Mouse (Mus musculus) hindbrain, embryonic 14.5 days (tissue): Measurements from ENCODE around the gene Eif3i. TPM values are rescaled to one million over a fixed set of nuclear protein-coding genes. Genes with fewer than 3 reads are reported as not detected.

Experiments used
- ATAC-seq: fragments of 200-750 bp; cut with Nextera tagmentation; 2 replicates; pipeline ENCODE4 v1.8.0; 2017; ENCODE audit warnings: moderate number of reproducible peaks, mild to moderate bottlenecking, moderate TSS enrichment, moderate library complexity; ENCODE audit not compliant: low FRiP score
- DNase-seq: peaks from one replicate; pipeline ENCODE4 v3.0.0-alpha.2; 2015; ENCODE audit warnings: low spot score
- H3K27ac ChIP-seq: fragments of 300-500 bp; sonication (generic); 2 replicates; pipeline ENCODE4 v1.5.1; 2014; ENCODE audit warnings: mild to moderate bottlenecking, moderate library complexity
- H3K27me3 ChIP-seq: fragments of 300-500 bp; sonication (generic); 2 replicates; pipeline ENCODE4 v1.6.1; 2014; ENCODE audit warnings: mild to moderate bottlenecking, low read length, mixed read lengths; ENCODE audit not compliant: control insufficient read depth, insufficient read depth
- H3K36me3 ChIP-seq: fragments of 300-500 bp; sonication (generic); replicated peaks from 2 replicates; pipeline ENCODE4 v1.6.1; 2014; ENCODE audit not compliant: control insufficient read depth, insufficient read depth
- H3K4me1 ChIP-seq: fragments of 300-500 bp; sonication (generic); replicated peaks from 2 replicates; pipeline ENCODE4 v1.6.1; 2014; ENCODE audit warnings: antibody characterized with exemption, low read length, mixed read lengths; ENCODE audit not compliant: control insufficient read depth, insufficient read depth
- H3K4me2 ChIP-seq: fragments of 300-500 bp; sonication (generic); replicated peaks from 2 replicates; pipeline ENCODE4 v1.6.1; 2014; ENCODE audit warnings: mild to moderate bottlenecking, moderate library complexity
- H3K4me3 ChIP-seq: fragments of 300-500 bp; sonication (generic); replicated peaks from 2 replicates; pipeline ENCODE4 v1.5.1; 2014; ENCODE audit warnings: mild to moderate bottlenecking, low read length
- H3K9ac ChIP-seq: fragments of 300-500 bp; sonication (generic); 2 replicates; pipeline ENCODE4 v1.6.1; 2014
- H3K9me3 ChIP-seq: fragments of 300-500 bp; sonication (generic); 2 replicates; pipeline ENCODE4 v1.6.1; 2016; ENCODE audit warnings: low read length; ENCODE audit not compliant: control insufficient read depth
- WGBS: fragments of 180-500 bp; shearing (Covaris S2); extraction: QIAGEN DNeasy Blood & Tissue Kit; methylation state at CpG from one replicate; pipeline ENCODE4 v1.1.7; 2014; 5-methylcytosine and 5-hydroxymethylcytosine counted together
- polyA plus RNA-seq: library from polyadenylated mRNA; unstranded; fragments of >200 nt; fragmentation: Nextera tagmentation; extraction: Ambion mirVana; gene quantifications from 2 replicates; pipeline ENCODE4 v1.2.1, GENCODE M21; 2014

Gene Eif3i
- polyA plus RNA-seq: 226 and 227 TPM in 2 replicates

DNA sequence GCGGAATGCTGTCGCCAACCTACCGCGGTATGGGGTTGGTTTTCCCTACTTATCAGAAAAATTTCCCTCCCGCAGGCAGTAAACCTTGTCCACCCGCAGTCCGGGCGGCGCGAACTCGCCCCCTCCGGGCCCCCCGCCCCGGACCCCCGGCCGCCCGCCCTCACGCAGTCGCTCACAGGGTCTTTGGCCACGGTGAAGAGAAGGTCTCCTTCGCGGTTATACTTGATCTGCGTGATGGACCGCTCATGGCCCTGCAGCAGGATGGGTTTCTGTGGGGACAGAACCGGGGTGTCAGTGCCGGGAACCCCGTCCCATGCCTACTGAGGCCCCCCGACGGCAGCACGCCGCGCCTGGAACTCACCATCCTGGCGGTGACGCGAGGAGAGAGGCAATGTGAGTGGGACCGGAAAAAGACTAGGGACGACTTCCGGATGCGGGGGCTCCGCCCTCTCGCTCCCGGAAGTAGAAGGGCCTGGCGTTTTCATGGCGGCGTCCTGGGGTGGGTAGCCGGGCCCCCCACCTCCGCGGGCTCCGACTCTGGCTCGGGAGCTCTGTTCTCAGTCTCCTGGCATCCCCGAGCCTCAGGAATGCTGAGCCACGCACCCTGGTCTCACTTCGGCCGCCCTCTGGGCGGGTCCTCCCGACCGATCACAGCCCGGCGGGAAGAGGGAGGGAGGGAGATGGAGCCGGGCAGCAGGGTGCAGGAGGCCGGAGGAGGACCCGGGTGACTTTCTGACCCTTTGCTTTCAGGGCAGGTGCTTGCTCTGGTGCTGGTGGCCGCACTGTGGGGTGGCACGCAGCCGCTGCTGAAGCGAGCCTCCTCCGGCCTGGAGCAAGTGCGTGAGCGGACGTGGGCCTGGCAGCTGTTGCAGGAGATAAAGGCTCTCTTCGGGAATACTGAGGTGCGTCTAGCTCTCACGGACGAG, at the start of gene Eif3i, which contains the start of gene Tmem234:
Gene Eif3i, minus strand, starts transcription at position 416 of the 926 bp plus-strand sequence.
Gene Tmem234, plus strand, starts transcription at position 436 of the 926 bp plus-strand sequence.
- H3K9me3 ChIP-seq: no peaks in the 10 kb centered on the region
- peak within 1 kb of the TSS; percentile 97 for H3K9ac ChIP-seq
- H3K27ac ChIP-seq: peak within 1 kb of the TSS; percentile 82
- DNase-seq (peak; percentile 84), ATAC-seq (peak; percentile 91)
- peaks cover 51% of the 10 kb centered on the region for H3K36me3 ChIP-seq
- H3K4me1 ChIP-seq: peaks cover 26% of the 10 kb centered on the region
- H3K4me2 ChIP-seq: peak within 1 kb of the TSS; percentile 91
- H3K27me3 ChIP-seq: no peaks in the 10 kb centered on the region
- under 1% methylated on average over 72 of the region's 74 CpGs for WGBS
- peak within 1 kb of the TSS; percentile 100 for H3K4me3 ChIP-seq

DNA sequence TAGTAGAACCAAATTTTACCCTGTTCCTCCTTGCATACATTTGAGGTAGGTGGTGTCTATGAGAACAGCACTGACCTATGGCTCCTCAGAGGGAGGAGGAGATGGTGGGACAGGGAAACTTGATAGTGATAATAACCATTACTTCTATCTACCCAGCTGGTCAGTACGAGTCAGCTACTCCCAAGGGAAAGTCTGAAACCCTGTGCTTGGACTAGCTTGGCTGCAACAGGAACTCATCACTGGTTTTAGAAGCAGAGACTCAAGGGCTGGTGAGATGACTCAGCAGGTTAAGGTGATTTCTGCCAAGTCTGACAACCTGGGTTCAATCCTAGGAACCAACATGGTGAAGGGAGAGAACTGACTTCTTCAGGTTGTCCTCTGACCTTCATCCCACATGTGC, 48.2 kb upstream of the Eif3i start:
- Histone ChIP-seq H3K27me3 (no peaks in the 10 kb centered on the region), H3K4me3 (no peak overlapping the region), H3K4me1 (no peaks in the 10 kb centered on the region), H3K27ac (no peak overlapping the region), H3K4me2 (no peak overlapping the region), H3K36me3 (peaks cover 92% of the 10 kb centered on the region), H3K9ac (no peak overlapping the region), H3K9me3 (no peaks in the 10 kb centered on the region)
- WGBS: 96% methylated on average over 1 of the region's 1 CpGs
- DNase-seq (no peak), ATAC-seq (no peak)

DNA sequence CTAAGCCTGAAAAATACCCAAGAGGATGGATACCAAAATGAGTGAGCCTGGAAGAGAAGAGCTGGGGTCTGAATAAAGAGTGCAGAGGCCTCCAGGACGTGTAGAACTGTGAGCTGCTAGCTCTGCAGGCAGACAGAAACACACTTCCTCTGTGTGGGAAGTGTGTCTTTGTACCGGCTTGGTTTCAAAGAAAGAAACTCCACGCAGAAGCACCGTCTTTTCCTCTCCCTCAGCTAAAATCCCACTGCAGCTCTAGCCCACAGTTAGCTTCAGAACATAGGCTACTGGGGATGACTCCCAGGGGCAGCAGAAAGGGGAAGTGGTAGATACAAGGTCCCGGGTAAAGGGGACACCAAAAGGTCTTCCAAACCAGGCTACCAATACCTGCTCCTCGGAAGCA, 44.8 kb upstream of the Eif3i start:
- 87% methylated on average over 6 of the region's 6 CpGs for WGBS
- H3K9ac ChIP-seq: no peak overlapping the region
- H3K27ac ChIP-seq: no peak overlapping the region
- ATAC-seq (no peak), DNase-seq (no peak)
- H3K4me3 ChIP-seq: no peak overlapping the region
- H3K4me1 ChIP-seq: no peaks in the 10 kb centered on the region
- H3K9me3 ChIP-seq: no peaks in the 10 kb centered on the region
- H3K4me2 ChIP-seq: no peak overlapping the region
- no peaks in the 10 kb centered on the region for H3K27me3 ChIP-seq
- H3K36me3 ChIP-seq: peaks cover 60% of the 10 kb centered on the region

GRCm38 (mm10) chr4:129641756-129642155, 41.3 kb upstream of the Eif3i start:
- H3K27me3 ChIP-seq: no peaks in the 10 kb centered on the region
- no peak overlapping the region for H3K27ac ChIP-seq
- WGBS: 59% methylated on average over 5 of the region's 5 CpGs
- H3K9ac ChIP-seq: 0 out of 2 replicates have a peak overlapping the region, but pooled peaks have one; percentile 13
- no peak for DNase-seq
- H3K4me3 ChIP-seq: peak overlapping the region; percentile 46; the same call in 1 of the 2 replicates
- H3K9me3 ChIP-seq: no peaks in the 10 kb centered on the region
- peaks cover 20% of the 10 kb centered on the region for H3K4me1 ChIP-seq
- H3K4me2 ChIP-seq: peak overlapping the region; percentile 37
- no peak for ATAC-seq
- peaks cover 49% of the 10 kb centered on the region for H3K36me3 ChIP-seq

- Histone ChIP-seq H3K9ac (peak within 1 kb of the TSS; percentile 82), H3K36me3 (peaks cover 49% of the 10 kb centered on the region), H3K9me3 (no peaks in the 10 kb centered on the region), H3K4me3 (peak within 1 kb of the TSS; percentile 46), H3K4me1 (peaks cover 20% of the 10 kb centered on the region), H3K27me3 (no peaks in the 10 kb centered on the region), H3K4me2 (peak within 1 kb of the TSS; percentile 95), H3K27ac (peak within 1 kb of the TSS; percentile 92)
- ATAC-seq (peak; percentile 96), DNase-seq (peak; percentile 97)
- under 1% methylated on average over 60 of the region's 60 CpGs for WGBS
These were observed 40.4 kb upstream of the Eif3i start, which contains the start of gene Txlna for GRCm38 (mm10) chr4:129640638-129641467. TSS of gene Txlna (minus strand) at chr4:129641065.

GRCm38 (mm10) chr4:129640101-129640637, 39.7 kb upstream of the Eif3i start:
- H3K9ac ChIP-seq: peak overlapping the region; percentile 82
- ATAC-seq: no peak
- no peaks in the 10 kb centered on the region for H3K27me3 ChIP-seq
- no peak for DNase-seq
- peak overlapping the region; percentile 46 for H3K4me3 ChIP-seq
- no peaks in the 10 kb centered on the region for H3K9me3 ChIP-seq
- peak overlapping the region; percentile 95 for H3K4me2 ChIP-seq
- peaks cover 49% of the 10 kb centered on the region for H3K36me3 ChIP-seq
- H3K27ac ChIP-seq: peak overlapping the region; percentile 92
- peaks cover 20% of the 10 kb centered on the region for H3K4me1 ChIP-seq
- 1% methylated on average over 17 of the region's 17 CpGs for WGBS

DNA sequence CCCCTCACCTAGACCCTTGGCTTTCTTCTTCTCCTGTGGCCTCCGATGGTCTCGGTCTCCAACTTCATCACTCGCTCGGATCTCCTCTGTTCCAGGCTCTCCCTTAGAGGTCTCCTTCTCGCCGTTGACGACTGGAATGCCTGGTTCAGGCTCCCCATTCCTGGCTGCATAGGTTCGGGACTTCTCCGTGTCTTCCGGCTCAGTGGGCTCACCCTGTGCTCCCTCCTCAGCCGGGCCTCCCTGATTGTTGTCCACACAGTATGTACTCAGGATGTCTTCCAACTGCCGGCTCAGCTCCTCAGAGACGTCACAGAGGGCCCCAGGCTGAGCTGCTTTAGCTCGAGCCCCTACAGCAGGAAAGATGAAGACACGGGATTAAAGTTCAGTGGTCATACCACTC, 38.8 kb upstream of the Eif3i start:
- Histone ChIP-seq H3K36me3 (peaks cover 49% of the 10 kb centered on the region), H3K27me3 (no peaks in the 10 kb centered on the region), H3K4me1 (peaks cover 20% of the 10 kb centered on the region), H3K9me3 (no peaks in the 10 kb centered on the region), H3K27ac (no peak overlapping the region), H3K4me3 (peak overlapping the region; percentile 46), H3K4me2 (peak overlapping the region; percentile 95), H3K9ac (peak overlapping the region; percentile 82)
- 85% methylated on average over 15 of the region's 15 CpGs for WGBS
- DNase-seq (no peak), ATAC-seq (no peak)

- ATAC-seq (no peak), DNase-seq (no peak)
- Histone ChIP-seq H3K9me3 (no peaks in the 10 kb centered on the region), H3K27me3 (no peaks in the 10 kb centered on the region), H3K4me3 (no peak overlapping the region), H3K9ac (no peak overlapping the region), H3K4me1 (peaks cover 9% of the 10 kb centered on the region; the same call in 1 of the 2 replicates), H3K27ac (no peak overlapping the region), H3K4me2 (no peak overlapping the region), H3K36me3 (peaks cover 98% of the 10 kb centered on the region)
- 96% methylated on average over 6 of the region's 6 CpGs for WGBS
These were observed 33.4 kb upstream of the Eif3i start for GRCm38 (mm10) chr4:129633852-129634251.
